Mouse (Mus musculus): ENCODE measurements around the gene Sirt3.
"Not testable (repeated sequence)": the region's sequence is repeated elsewhere in the genome, so short reads cannot be mapped to it uniquely, and the experiment has no call there.

Sirt3 gene

GRCm38 (mm10) chr7:140894611-140895010 lies 12.5 kb upstream of the Sirt3 start:
- DNase-seq: no peak

GRCm38 (mm10) chr7:140894031-140894430 lies 11.9 kb upstream of the Sirt3 start:
- DNase-seq: no peak

- DNase-seq: not testable (repeated sequence)
These were observed 8.5 kb upstream of the Sirt3 start for GRCm38 (mm10) chr7:140890636-140891035.

- no peak for DNase-seq
These were observed 327 bp upstream of the Sirt3 start for GRCm38 (mm10) chr7:140882469-140882803.

GRCm38 (mm10) chr7:140880865-140881515 lies 1.1 kb downstream of the Sirt3 start:
- DNase-seq: no peak

- DNase-seq: no peak
These were observed 1.7 kb downstream of the Sirt3 start for GRCm38 (mm10) chr7:140880419-140880818.

- DNase-seq: no peak
These were observed 2.8 kb downstream of the Sirt3 start for GRCm38 (mm10) chr7:140879355-140879754.

GRCm38 (mm10) chr7:140877364-140877763 lies 4.7 kb downstream of the Sirt3 start:
- no peak for DNase-seq

- DNase-seq: no peak
These were observed 7.9 kb downstream of the Sirt3 start for GRCm38 (mm10) chr7:140874224-140874623.

GRCm38 (mm10) chr7:140864761-140865160 lies 17.3 kb downstream of the Sirt3 start:
- DNase-seq: no peak

GRCm38 (mm10) chr7:140860728-140861127 lies 21.4 kb downstream of the Sirt3 start:
- no peak for DNase-seq

- DNase-seq: no peak
These were observed 22.1 kb downstream of the Sirt3 start for GRCm38 (mm10) chr7:140859997-140860396.

GRCm38 (mm10) chr7:140858746-140859145 lies 23.4 kb downstream of the Sirt3 start:
- DNase-seq: no peak

GRCm38 (mm10) chr7:140857550-140858505 lies 24.3 kb downstream of the Sirt3 start, which contains the start of gene Bet1l:
Bet1l (minus strand) TSS chr7:140857577.
- DNase-seq: peak; percentile 17 to 21

GRCm38 (mm10) chr7:140856785-140857549 lies 25.1 kb downstream of the Sirt3 start, which contains the start of gene Ric8a:
Ric8a (plus strand) TSS chr7:140856957.
- DNase-seq: peak; percentile 86 to 88

- DNase-seq: peak; percentile 82 to 84
These were observed 26.0 kb downstream of the Sirt3 start, which contains the start of gene Gm45785 for GRCm38 (mm10) chr7:140855860-140856784. Gm45785 (minus strand) TSS chr7:140856331.

- no peak for DNase-seq
These were observed 26.9 kb downstream of the Sirt3 start for GRCm38 (mm10) chr7:140855181-140855580.

GRCm38 (mm10) chr7:140854483-140854882 lies 27.6 kb downstream of the Sirt3 start:
- DNase-seq: no peak

GRCm38 (mm10) chr7:140853386-140853785 lies 28.7 kb downstream of the Sirt3 start:
- DNase-seq: no peak

GRCm38 (mm10) chr7:140851916-140852315 lies 30.2 kb downstream of the Sirt3 start:
- DNase-seq: no peak

GRCm38 (mm10) chr7:140848591-140848990 lies 33.5 kb downstream of the Sirt3 start:
- no peak for DNase-seq

All from cerebellum, postnatal 36 days (tissue).